Mouse (Mus musculus): ENCODE results near the gene Pip5k1b. TPM values are rescaled to one million over a fixed set of nuclear protein-coding genes. Genes with fewer than 3 reads are reported as not detected.

The Pip5k1b gene
- total RNA-seq, 2 experiments from 2014 or later: 10.6 to 25.4 TPM

DNA sequence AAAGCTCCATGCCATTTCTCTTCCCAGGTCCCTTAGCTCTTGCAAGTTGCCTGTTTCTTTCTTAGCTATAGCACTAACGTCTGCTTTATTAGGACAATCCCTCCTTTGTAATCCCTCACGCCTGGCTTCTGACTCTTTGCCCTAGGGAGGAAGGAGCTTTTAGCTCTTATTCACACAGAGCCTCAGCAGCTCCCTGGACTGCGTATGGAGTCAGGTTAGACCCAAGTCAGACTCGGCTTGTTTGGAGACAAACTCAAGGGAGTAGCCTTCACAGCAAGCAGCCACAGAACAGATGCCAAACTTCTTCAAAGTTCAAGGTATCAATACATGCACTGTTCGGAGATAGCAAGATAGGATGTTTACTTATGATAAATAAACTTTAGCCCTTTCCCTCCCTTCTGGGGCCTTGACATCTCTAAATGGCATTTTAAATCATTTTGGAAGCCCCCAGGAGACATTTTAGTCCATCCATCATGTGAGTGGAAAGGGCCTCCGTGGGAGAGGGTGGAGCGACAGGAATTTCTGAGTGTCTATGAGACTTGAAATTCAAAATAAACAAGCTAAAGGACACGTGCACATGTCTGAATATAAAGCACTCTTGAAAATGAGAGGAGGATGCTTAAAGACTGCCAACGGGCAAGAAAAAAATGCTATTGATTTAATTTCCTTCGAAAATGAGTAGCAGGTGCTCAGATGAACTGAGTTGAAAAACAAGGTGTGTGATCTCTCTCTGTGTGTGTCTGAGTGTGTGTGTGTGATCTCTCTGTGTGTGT, 231.6 kb downstream of the Pip5k1b start:
- ATAC-seq (replicated peaks; ENCODE audit: low FRiP score, low TSS enrichment, poor library complexity, severe bottlenecking): no peak

DNA sequence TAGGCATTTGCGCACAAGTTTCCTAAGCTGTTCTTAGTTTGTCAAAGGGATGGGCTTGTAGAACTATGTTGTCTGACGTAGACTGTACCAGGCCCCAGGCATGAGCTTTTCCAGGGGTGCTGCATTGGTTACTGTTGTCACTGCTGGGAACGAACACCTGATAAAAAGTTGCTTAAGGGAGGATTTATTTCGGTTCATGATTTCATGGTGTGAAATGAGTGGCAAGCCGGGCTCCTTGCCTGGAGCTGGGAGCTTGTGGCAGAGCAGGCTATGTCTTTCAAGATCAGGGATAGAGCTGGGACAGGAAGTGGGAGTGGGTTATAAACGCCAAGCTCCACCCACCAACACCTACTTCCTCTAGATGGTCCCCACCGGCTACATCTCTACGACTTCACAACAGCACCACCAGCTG, 233.8 kb downstream of the Pip5k1b start:
- ATAC-seq (replicated peaks; ENCODE audit: low FRiP score, low TSS enrichment, poor library complexity, severe bottlenecking): no peak

DNA sequence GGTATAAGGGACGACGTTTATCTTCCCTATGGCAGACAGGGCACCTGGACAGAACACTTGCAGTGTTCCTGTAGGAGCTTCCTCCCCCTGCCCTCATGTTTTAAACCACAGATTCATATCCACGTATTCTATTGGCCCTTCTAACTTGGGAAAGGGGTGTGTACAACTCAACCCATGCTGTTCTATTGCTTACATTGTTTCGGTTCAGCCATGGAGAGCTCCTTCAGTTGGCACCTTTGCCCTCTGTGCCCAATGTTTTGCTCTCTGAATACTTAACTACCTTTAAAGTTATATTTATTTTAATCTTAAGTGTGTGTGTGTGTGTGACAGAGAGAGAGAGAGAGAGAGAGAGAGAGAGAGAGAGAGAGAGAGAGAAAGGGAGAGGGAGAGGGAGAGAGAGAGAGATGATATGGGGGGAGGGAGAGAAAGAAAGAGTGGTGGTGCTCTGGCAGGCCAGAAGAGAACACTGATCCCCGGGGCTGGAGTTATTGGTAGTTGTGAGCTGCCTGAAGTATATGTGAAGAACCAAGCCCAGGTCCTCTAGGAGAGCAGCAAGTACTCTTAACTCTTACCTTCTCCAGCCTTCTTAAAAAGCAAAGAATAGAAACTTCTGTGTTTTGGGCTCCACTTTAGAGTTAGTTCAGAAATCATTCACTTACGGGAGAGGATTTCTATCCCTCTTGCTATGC, 234.3 kb downstream of the Pip5k1b start:
- ATAC-seq (replicated peaks; ENCODE audit: low FRiP score, low TSS enrichment, poor library complexity, severe bottlenecking): no peak

DNA sequence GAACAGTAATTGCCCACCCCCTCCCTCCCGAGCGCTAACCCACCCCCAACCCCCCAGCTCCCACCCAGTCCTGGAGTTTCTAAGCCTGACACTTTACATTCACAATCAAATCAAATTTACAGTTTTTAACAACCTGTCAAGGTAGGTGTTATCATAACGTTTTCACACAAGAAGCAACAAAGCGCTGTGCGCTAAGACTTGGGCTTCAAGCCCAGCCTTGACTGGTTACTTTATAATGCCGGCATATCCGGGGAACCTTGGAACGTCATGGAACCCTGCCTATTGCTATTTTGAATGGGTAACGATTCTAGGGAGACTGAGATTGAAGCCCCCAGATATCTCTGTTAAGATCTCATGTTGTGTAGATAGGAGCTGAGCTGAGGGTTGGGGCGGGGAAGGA, 237.5 kb downstream of the Pip5k1b start:
- ATAC-seq (replicated peaks; ENCODE audit: low FRiP score, low TSS enrichment, poor library complexity, severe bottlenecking): no peak

DNA sequence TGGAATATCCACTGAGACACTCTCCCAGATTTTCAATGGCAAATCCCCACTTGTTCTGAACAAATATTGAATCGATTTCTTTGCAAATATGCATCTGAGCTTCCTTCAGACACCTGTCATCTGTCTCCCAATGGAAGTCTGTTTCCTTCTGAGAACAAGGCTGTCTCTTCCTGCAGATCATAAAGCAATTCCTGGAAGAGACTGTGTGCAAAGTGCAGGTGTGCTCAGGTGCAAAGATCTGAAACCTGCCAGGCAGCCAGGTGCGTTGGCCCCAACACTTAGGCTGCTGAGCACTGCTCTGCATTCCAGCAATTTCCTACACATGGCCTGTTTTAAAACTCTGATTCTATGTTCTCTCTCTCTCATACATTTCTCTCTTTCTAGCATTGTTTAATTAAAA, 237.9 kb downstream of the Pip5k1b start:
- ATAC-seq (replicated peaks; ENCODE audit: low FRiP score, low TSS enrichment, poor library complexity, severe bottlenecking): no peak

DNA sequence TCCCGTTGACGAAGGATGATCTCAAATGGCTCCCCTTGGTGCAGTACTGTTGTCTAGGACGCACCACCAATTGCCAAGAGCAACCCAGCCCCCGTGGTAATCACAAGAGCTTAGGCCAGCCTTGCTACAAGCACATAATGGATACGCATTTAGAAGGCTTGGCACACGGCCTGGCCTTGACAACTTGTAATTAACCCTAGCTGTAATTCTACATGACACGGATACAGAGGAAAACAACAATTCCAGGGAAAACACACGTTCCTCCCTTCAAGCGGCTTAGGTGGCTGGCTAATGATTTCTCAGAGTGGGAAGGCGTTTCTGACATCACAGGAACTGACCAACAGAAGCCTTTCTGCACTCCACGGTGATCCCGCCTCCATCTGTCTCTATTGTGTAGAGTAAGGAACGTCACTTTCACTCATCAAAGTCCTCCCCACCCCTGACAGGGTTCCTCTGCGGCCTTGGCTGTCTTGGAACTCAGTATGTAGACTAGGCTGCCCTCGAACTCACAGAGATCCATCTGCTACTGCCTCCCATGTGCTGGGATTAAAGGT, 238.6 kb downstream of the Pip5k1b start:
- no peak for ATAC-seq (replicated peaks; ENCODE audit: low FRiP score, low TSS enrichment, poor library complexity, severe bottlenecking)

DNA sequence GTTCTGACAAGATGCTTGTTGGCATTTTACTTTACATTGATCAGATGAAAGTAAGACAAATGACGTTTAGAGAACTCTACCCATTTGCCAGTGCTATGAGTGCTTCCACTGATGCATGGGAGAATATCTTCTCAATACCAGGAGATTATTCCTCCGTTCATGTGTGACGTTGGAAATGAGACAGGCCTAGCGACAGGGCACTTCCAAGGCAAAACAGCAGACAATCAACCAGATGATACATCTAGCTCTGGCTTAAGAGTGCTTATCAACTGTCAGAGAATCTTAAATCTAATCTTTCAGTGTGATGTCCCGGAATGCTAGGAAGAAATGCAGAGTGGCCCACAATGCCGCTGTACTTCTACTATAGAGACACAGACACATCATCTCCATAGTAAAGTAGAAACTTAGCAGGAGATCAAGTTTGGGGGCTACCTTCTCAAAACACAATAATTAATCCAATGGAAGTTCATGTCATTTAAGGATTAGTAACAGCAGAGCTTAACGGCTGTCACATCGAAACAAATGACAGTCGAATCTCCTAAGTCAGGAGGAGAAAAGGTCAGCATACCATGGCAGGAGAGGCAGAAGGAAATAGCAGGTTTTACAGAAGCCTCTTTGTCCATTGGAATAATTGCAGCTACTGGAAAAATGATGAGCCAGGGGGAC, 239.5 kb downstream of the Pip5k1b start:
- ATAC-seq (replicated peaks; ENCODE audit: low FRiP score, low TSS enrichment, poor library complexity, severe bottlenecking): no peak

DNA sequence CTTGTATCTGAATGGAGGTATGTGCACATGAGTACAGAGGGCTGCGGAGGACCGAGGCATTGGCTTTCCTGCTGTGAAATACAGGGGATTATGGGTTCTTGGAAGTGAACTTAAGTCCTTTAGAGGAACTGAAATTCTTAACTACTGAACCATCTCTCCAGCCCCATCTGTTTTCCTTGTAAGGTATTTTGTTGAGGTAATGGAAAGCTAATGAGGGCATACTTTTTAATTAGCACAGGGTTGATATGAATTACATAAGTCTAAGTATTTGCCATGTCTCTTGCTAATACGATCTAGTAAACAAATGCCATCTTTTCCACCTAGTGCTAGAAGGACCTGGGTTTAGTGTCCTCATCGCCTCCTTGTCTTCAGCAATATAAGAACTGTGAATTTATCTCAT, 240.4 kb downstream of the Pip5k1b start:
- no peak for ATAC-seq (replicated peaks; ENCODE audit: low FRiP score, low TSS enrichment, poor library complexity, severe bottlenecking)

DNA sequence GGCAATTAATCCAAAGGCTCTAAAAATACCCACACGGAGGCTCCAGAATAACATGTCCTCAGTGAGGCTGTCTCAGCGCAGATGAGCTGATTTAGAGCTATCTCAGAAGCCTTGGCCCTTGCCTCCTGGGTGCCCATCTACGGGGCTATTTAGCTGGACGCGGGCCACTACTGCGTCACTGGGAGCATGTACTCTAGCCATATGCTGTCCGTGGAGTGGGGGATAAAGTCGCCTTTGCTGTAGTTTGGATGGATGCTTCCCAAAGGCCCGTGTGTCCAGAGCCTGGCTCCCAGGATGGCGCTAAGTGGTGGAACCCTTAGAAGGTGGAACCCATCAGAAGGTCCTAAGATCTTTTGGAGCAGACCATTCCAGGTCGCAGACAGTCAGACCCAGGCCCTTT, 241.0 kb downstream of the Pip5k1b start:
- no peak for ATAC-seq (replicated peaks; ENCODE audit: low FRiP score, low TSS enrichment, poor library complexity, severe bottlenecking)

DNA sequence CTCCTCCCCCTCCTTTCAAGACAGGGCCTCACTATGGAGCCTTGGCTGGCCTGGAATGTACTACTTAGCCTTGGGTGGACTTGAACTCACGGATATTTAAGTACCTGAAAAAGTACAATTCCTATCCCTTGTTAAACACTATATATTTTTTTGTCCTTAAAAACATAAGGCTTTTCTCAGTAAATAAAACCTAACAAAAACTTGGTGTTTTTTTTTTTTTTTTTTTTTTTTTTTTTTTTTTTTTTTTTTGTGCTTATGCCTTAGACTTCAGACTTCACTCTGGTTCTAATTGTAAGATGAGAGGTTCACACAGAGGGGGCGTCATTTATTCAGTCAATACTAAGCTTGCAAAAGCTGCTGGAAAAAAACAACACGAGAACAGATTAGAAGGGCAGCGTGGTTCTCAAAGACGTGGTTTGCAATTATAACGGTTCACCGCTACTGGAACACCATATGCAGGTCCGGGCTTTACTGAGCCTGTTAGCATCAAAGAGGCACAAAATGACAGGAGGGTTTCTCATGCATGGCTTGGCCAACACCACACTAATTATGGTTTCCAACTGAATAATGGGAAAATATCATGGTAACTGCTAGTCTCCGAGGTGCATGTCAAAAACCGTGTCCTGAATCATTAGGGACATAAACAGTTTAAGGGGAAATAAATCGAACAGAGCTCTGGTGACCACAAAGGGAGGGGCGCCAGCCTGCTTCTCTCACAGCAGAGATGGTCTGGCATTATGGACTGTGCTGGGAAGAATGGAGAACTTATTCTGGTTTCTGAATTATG, 242.9 kb downstream of the Pip5k1b start:
- no peak for ATAC-seq (replicated peaks; ENCODE audit: low FRiP score, low TSS enrichment, poor library complexity, severe bottlenecking)

DNA sequence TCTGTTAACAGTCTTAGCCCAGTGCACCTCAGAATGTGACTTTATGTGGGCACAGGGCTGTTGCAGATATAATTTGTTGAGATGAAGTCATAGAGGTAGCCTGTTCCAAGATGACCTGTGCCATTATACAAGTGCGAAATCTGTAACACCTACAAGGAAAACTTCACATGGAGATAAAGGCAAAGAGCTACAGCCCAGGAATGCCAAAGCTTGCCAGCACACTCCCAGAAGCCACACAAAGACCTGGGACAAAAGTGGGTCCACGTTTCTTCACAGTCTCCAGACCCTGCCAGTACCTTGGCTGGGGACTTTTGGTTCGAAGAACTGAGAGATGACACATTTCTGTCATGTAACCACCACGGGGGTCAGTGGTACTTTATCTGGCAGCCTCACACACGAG, 243.6 kb downstream of the Pip5k1b start:
- ATAC-seq (replicated peaks; ENCODE audit: low FRiP score, low TSS enrichment, poor library complexity, severe bottlenecking): no peak

DNA sequence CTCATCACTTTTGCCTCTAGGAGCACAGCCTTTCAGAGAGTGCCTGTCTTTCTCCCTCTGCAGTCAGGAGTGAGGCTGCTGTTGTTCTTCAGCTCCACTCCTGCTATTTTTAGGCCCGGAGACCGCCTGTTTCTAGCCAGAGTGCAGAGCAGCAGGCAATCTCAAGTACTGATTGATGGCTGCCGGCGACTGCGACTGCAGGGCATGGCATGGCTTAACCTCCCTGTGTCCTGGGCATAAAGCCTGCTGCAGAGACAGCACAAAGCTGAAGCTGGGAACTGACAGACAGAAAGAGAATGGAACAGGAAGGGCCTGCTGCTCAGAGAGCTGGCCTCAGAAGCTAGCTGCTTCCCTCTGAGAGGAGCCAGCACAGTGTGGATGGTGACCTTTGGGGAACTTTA, 247.4 kb downstream of the Pip5k1b start:
- no peak for ATAC-seq (replicated peaks; ENCODE audit: low FRiP score, low TSS enrichment, poor library complexity, severe bottlenecking)

DNA sequence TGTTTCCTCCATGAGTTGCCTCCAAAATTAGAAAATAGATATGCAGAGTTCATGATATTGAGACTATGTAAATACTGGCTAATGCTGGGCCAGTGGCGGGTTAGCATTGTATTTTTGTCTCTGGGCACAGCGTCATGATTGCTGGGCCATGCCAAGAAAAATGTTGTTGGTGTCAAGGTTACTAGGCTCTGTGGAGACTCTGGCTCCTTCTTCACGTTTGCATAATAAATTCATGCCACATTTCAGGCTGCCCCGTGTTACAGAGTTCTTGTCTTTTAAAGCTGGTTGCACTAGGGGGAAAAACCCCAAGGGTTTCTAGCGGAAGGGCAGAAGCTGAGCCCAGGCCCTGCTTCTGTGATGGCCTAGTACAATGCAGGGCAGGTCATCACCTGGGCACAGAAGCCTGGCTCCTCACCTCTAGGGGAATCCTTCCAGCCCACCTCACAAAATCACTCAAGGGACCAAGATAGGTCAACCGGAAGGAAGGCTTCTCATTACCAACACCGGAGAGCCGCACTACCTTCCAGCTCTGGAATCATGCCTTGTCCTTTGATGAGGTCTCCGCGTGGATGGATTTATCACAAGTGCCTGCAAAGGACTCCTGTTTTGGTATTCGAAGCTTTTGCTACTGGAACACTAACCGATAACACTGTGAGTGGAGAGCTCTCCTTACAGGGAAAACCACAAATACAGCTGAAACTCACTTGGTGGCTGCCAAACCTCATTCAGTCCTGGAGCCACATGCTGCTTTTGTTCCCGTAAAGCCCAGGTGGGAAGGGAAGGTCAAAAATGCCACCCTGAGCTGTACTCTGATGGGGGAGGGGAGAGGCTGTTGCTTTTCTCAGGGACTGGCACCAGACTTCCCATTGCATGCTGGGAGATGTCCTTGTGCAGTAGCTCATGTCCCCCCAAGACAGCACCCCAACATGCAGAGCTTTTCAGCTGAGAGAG, 248.1 kb downstream of the Pip5k1b start:
- ATAC-seq (replicated peaks; ENCODE audit: low FRiP score, low TSS enrichment, poor library complexity, severe bottlenecking): no peak

DNA sequence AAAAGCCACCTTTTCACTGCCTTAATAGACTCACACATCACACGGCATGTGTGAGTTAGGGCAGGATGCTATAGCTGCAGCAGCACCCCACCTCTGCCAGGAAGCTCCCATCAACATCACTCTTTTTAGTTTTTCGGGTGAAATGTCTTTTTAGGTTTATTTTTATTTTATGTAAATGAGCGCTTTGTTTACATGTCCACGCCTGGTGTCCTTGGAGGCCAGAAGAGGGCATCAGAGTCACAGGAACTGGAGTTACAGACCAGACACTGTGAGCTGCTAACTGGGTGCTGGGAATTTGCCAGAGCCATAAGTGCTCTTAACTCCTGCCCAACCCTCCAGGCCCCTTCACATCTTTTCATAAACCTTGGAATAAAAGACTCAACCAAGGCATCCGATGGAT, 249.3 kb downstream of the Pip5k1b start:
- no peak for ATAC-seq (replicated peaks; ENCODE audit: low FRiP score, low TSS enrichment, poor library complexity, severe bottlenecking)

DNA sequence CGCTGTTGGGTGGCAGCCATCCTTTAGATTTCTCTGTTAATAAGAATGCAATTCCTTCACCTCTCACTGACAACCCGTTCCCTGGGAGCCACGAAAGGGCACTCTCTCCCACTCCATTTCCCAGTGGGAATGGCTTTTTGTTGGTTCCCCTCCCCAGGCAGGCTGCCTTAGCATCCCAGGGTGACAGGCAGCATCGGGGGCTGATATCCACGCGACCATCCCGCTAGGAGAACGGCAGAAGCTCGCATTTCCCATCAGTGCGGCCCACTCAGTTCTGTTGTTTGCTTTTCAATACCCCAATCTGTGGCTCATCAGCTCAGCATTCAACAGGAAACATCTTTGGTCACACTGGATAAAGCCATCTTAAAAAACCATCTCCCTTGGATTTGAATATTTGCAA, 253.5 kb downstream of the Pip5k1b start:
- ATAC-seq (replicated peaks; ENCODE audit: low FRiP score, low TSS enrichment, poor library complexity, severe bottlenecking): no peak

DNA sequence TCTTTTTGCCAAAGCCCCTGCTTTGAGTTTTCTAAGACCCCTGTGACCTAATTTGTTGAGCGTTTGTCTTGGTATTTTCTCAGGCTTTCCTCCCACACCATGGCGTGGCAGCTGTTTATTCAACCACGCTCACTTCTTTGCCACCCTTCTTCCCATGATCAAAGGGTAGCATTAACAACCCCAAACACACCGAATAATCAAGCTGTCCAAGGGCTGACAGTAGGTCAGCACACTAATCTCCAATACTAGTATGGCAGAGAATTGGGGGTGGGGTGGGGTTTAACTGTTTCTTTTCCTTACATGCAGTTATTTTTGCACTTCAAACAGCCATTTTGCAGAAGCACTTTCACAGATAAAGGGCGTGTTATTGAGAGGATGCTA, 253.9 kb downstream of the Pip5k1b start:
- no peak for ATAC-seq (replicated peaks; ENCODE audit: low FRiP score, low TSS enrichment, poor library complexity, severe bottlenecking)

DNA sequence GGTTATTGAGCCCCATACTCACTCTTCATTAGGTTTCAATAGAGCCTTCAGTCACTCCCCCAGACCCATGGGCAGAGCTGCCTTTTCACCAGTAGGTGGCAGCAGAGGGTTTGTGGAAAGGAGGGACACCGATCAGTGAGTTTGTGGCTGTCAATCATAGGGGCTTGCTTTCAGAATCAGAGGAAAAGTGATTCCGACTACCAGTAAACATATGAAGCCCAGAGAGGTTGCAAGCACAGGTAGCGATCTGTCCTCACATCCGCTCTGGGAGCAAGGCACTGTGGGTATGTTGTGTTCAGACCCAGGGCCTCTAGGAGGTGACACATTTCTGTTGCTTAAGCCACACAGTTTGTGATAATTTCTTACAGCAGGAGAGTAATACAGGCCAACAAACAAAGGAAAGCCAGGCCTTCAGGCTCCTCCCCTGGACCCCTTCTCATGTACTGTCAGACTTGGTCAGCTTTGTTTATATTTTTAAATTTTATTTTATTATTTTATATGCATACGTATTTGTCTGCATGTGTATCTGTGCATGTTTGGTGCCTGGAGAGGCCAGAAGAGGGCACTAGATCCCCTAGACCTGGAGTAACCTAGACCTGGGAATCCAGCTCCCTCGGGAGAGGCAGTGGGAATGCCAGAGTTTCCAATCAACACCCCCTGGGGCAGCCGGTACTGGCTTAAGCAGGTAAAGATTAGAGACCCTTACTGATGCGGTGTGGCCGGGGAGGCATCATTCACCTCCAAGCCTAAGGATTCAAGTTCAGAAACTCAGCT, 254.5 kb downstream of the Pip5k1b start:
- ATAC-seq (replicated peaks; ENCODE audit: low FRiP score, low TSS enrichment, poor library complexity, severe bottlenecking): peak; percentile 90

DNA sequence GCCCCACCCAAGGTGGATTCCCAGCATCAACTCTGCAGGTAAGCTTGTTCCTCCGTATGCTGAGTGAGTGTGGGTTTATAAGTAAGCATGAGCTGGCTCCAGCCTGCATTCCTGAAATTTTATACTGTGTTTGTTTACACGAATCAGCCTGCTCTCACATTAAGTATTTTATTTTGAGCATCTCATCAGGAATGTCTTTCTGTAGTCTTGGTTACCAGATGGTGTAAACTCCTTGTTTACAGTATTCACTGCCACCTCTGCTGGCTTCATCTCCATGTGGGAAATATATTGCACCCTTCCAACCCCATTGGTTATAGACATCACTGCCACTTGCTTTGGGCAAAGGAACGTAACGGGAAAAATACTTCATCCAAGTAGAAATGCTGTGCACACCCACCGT, 262.1 kb downstream of the Pip5k1b start:
- ATAC-seq (replicated peaks; ENCODE audit: low FRiP score, low TSS enrichment, poor library complexity, severe bottlenecking): no peak
